Mouse (Mus musculus) induced T-regulatory cell, adult 2 months (primary cell): ENCODE data around the gene Csdc2.
"Not testable (repeated sequence)": the region's sequence is repeated elsewhere in the genome, so short reads cannot be mapped to it uniquely, and the experiment has no call there.

Experiments used
- DNase-seq: peaks from one replicate; pipeline ENCODE4 v3.0.0-alpha.2; 2012; ENCODE audit warnings: low read depth

Csdc2 gene

GRCm38 (mm10) chr15:81955414-81955813 lies 18.9 kb downstream of the Csdc2 start:
- DNase-seq = no peak

GRCm38 (mm10) chr15:81956457-81956856 lies 19.9 kb downstream of the Csdc2 start:
- DNase-seq = peak; percentile 83

- DNase-seq = no peak
Observed at GRCm38 (mm10) chr15:81957598-81957997, 21.0 kb downstream of the Csdc2 start.

- no peak for DNase-seq
Observed at GRCm38 (mm10) chr15:81958906-81959305, 22.3 kb downstream of the Csdc2 start.

- peak; percentile 99 for DNase-seq
Observed at GRCm38 (mm10) chr15:81960171-81961077, 23.9 kb downstream of the Csdc2 start, which contains the start of gene Pmm1. Gene Pmm1 (minus strand): TSS chr15:81960930.

GRCm38 (mm10) chr15:81961078-81961451 lies 24.5 kb downstream of the Csdc2 start:
- DNase-seq = no peak

GRCm38 (mm10) chr15:81964262-81964661 lies 27.7 kb downstream of the Csdc2 start:
- DNase-seq = no peak

- DNase-seq = no peak
Observed at GRCm38 (mm10) chr15:81964980-81965545, 28.5 kb downstream of the Csdc2 start.

- DNase-seq = peak; percentile 53
Observed at GRCm38 (mm10) chr15:81966062-81966829, 29.7 kb downstream of the Csdc2 start.

- no peak for DNase-seq
Observed at GRCm38 (mm10) chr15:81967821-81968220, 31.3 kb downstream of the Csdc2 start.

- DNase-seq = peak; percentile 60
Observed at GRCm38 (mm10) chr15:81968447-81968846, 31.9 kb downstream of the Csdc2 start.

- peak; percentile 70 for DNase-seq
Observed at GRCm38 (mm10) chr15:81969173-81969572, 32.6 kb downstream of the Csdc2 start.

- not testable (repeated sequence) for DNase-seq
Observed at GRCm38 (mm10) chr15:81969635-81970034, 33.1 kb downstream of the Csdc2 start.

GRCm38 (mm10) chr15:81970498-81970897 lies 33.9 kb downstream of the Csdc2 start:
- DNase-seq = not testable (repeated sequence)

- DNase-seq = not testable (repeated sequence)
Observed at GRCm38 (mm10) chr15:81975156-81975555, 38.6 kb downstream of the Csdc2 start.

- no peak for DNase-seq
Observed at GRCm38 (mm10) chr15:81980321-81980720, 43.8 kb downstream of the Csdc2 start, which contains the start of gene 1700029P11Rik. Gene 1700029P11Rik (plus strand): TSS chr15:81980540.

GRCm38 (mm10) chr15:81982173-81982572 lies 45.6 kb downstream of the Csdc2 start:
- no peak for DNase-seq

GRCm38 (mm10) chr15:81985267-81986161 lies 49.0 kb downstream of the Csdc2 start:
- DNase-seq = no peak

- no peak for DNase-seq
Observed at GRCm38 (mm10) chr15:81987646-81988045, 51.1 kb downstream of the Csdc2 start, which contains the start of gene Xrcc6. Gene Xrcc6 (plus strand): TSS chr15:81987835.

GRCm38 (mm10) chr15:81989371-81990062 lies 53.0 kb downstream of the Csdc2 start:
- DNase-seq = peak; percentile 91

- no peak for DNase-seq
Observed at GRCm38 (mm10) chr15:81990549-81990948, 54.0 kb downstream of the Csdc2 start.
